In genomic region chr12:29701076-29701475, GRCm38 (mm10) we compare ENCODE assay signal across 14 mouse cellular contexts.
A peak's percentile ranks its signal among the peaks of the same experiment; 100 is the strongest.
DNase-seq lines count a peak whose midpoint lies in the region; ATAC-seq lines count a peak whose summit lies in the region.
"Had no signal": no experiment of that assay in that cellular context is flagged by ENCODE, and none has a peak within 500 bp of the region (broad histone marks: within the 10 kb centered on the region; RNA-seq: fewer than 3 reads in every experiment).

No protein-coding gene starts in this region.

- ATAC-seq in embryonic facial prominence, embryonic 12.5 days (ENCODE audit: insufficient number of reproducible peaks, insufficient read depth, low FRiP score, low TSS enrichment) = no peak
- ATAC-seq in hindbrain, embryonic 15.5 days (ENCODE audit: low FRiP score, low read depth) = no peak
- ATAC-seq in neural tube, embryonic 15.5 days (ENCODE audit: low FRiP score) = no peak
- ATAC-seq: activated CD4-positive, CD25-positive, alpha-beta regulatory T cell, adult 4 months; intestine, postnatal 0 days had no signal

- no peaks in the 10 kb centered on the region for H3K9me3 ChIP-seq in embryonic facial prominence, embryonic 12.5 days
- H3K9me3 ChIP-seq in embryonic facial prominence, embryonic 10.5 days = no peaks in the 10 kb centered on the region
- H3K9me3 ChIP-seq in hindbrain, embryonic 15.5 days = no peaks in the 10 kb centered on the region
- H3K9me3 ChIP-seq in neural tube, embryonic 15.5 days (replicated peaks) = no peaks in the 10 kb centered on the region

- no peak for DNase-seq in embryonic facial prominence, embryonic 10.5 days (ENCODE audit: low spot score)
- DNase-seq in lung, postnatal 10 days = peak; percentile 36
- DNase-seq in lung, postnatal 25 days (ENCODE audit: low spot score) = no peak
- no peak for DNase-seq in liver
- DNase-seq in layer of hippocampus, adult 18-20 months (ENCODE audit: low spot score in 2 of 2) = no peak
- DNase-seq: cerebellum, postnatal 36 days; heart, postnatal 10 days; kidney, postnatal 36 days had no signal

- WGBS in embryonic facial prominence, embryonic 12.5 days = 64% methylated on average over 4 of the region's 4 CpGs
- WGBS in embryonic facial prominence, embryonic 10.5 days = 68% methylated on average over 4 of the region's 4 CpGs
- whole genome bisulfite sequencing in hindbrain, embryonic 15.5 days = 48% methylated on average over 4 of the region's 4 CpGs
- 43% methylated on average over 4 of the region's 4 CpGs for WGBS in neural tube, embryonic 15.5 days

- no peaks in the 10 kb centered on the region for H3K27me3 ChIP-seq in embryonic facial prominence, embryonic 12.5 days
- H3K27me3 ChIP-seq in embryonic facial prominence, embryonic 10.5 days (replicated peaks; ENCODE audit: low read depth, poor library complexity, severe bottlenecking) = peaks cover 6% of the 10 kb centered on the region; the same call in 1 of the 2 replicates
- no peaks in the 10 kb centered on the region for H3K27me3 ChIP-seq in hindbrain, embryonic 15.5 days
- H3K27me3 ChIP-seq in neural tube, embryonic 15.5 days (replicated peaks) = no peaks in the 10 kb centered on the region
- H3K27me3 ChIP-seq: CH12.LX had no signal

- no peak overlapping the region for H3K4me2 ChIP-seq in embryonic facial prominence, embryonic 12.5 days (replicated peaks)
- H3K4me2 ChIP-seq in hindbrain, embryonic 15.5 days = no peak overlapping the region
- no peak overlapping the region for H3K4me2 ChIP-seq in neural tube, embryonic 15.5 days

- H3K27ac ChIP-seq in embryonic facial prominence, embryonic 12.5 days = 0 out of 2 replicates have a peak overlapping the region, but pooled peaks have one; percentile 36
- no peak overlapping the region for H3K27ac ChIP-seq in embryonic facial prominence, embryonic 10.5 days (replicated peaks)
- peak overlapping the region; percentile 74 for H3K27ac ChIP-seq in hindbrain, embryonic 15.5 days (replicated peaks)
- H3K27ac ChIP-seq in neural tube, embryonic 15.5 days (replicated peaks) = peak overlapping the region; percentile 76

- H3K4me3 ChIP-seq in embryonic facial prominence, embryonic 12.5 days = no peak overlapping the region
- H3K4me3 ChIP-seq in embryonic facial prominence, embryonic 10.5 days = no peak overlapping the region
- H3K4me3 ChIP-seq in hindbrain, embryonic 15.5 days = no peak overlapping the region
- no peak overlapping the region for H3K4me3 ChIP-seq in neural tube, embryonic 15.5 days (replicated peaks)

- H3K4me1 ChIP-seq in embryonic facial prominence, embryonic 12.5 days = peaks cover 33% of the 10 kb centered on the region
- peaks cover 38% of the 10 kb centered on the region for H3K4me1 ChIP-seq in embryonic facial prominence, embryonic 10.5 days
- peaks cover 67% of the 10 kb centered on the region for H3K4me1 ChIP-seq in hindbrain, embryonic 15.5 days (replicated peaks)
- peaks cover 68% of the 10 kb centered on the region for H3K4me1 ChIP-seq in neural tube, embryonic 15.5 days

- H3K9ac ChIP-seq in embryonic facial prominence, embryonic 12.5 days = no peak overlapping the region
- H3K9ac ChIP-seq in hindbrain, embryonic 15.5 days = no peak overlapping the region
- no peak overlapping the region for H3K9ac ChIP-seq in neural tube, embryonic 15.5 days (replicated peaks)

- H3K36me3 ChIP-seq in embryonic facial prominence, embryonic 12.5 days = no peaks in the 10 kb centered on the region
- H3K36me3 ChIP-seq in embryonic facial prominence, embryonic 10.5 days (replicated peaks) = no peaks in the 10 kb centered on the region
- no peaks in the 10 kb centered on the region for H3K36me3 ChIP-seq in hindbrain, embryonic 15.5 days
- no peaks in the 10 kb centered on the region for H3K36me3 ChIP-seq in neural tube, embryonic 15.5 days
